Mouse (Mus musculus): ENCODE measurements around the gene Tmigd3.

- TF ChIP-seq CTCF (IDR thresholded peaks at IDR 0.05; ENCODE audit: extremely low read depth, insufficient read depth, insufficient read length, insufficient replicate concordance) (no peak), POLR2A (IDR thresholded peaks at IDR 0.05; ENCODE audit: low read depth, low read length) (no peak)
Measured at GRCm38 (mm10) chr3:105846294-105847069, 24.2 kb upstream of the Tmigd3 start.
